Mouse (Mus musculus) left cerebral cortex, postnatal 36 days (tissue): ENCODE measurements around the gene Ddx19a. TPM values are rescaled to one million over a fixed set of nuclear protein-coding genes. Genes with fewer than 3 reads are reported as not detected.
A peak's percentile ranks its signal among the peaks of the same experiment; 100 is the strongest.
"Not testable (repeated sequence)": the region's sequence is repeated elsewhere in the genome, so short reads cannot be mapped to it uniquely, and the experiment has no call there.

ENCODE experiments used
- DNase-seq, 2 experiments: peaks; one replicate each; pipeline ENCODE4 v3.0.0; 2021 to 2022; ENCODE audit warnings: low spot score in 2 of 2, mixed read lengths in 1 of 2
- intact Hi-C: fragments of 180-260 bp; cut with DNase I; formaldehyde crosslinking; loops from one replicate; pipeline ENCODE4 v1.15.1; 2025
- microRNA-seq: library from miRNA; unstranded; fragments of <30 nt; microRNA quantifications from one replicate; pipeline ENCODE4 v1.2.0, GENCODE M21; 2022
- total RNA-seq, 2 experiments: library from RNA; stranded (reverse); gene quantifications; 2 replicates each; pipeline ENCODE4 v1.2.3; 2021

The Ddx19a gene
- total RNA-seq, 2 experiments from 2014 or later = 26.6 to 30.7 TPM

DNA sequence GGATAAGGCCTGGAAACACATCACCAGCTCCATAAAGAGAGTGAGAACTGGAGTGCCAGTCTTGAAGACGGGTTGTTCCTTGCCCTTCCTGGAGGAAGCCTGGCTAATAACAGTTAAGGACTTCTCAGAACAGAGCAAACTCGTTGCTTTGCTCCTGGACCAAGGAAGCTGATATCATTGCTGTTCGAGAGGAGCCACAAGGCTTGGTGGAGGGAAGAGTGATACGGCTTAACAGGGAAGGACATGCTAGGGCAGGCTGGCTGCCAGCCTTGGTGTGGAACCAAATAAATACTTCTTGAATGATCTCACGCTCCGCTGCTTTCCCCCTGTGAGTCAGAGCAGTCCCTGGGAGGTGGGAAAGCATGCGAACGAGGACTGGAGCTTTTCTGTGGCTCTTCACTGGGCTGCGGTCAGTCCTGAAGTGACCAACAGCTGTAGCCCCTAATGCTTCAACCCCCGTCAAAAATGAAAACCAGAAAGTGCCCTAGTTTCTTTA lies 56.1 kb downstream of the Ddx19a start:
- intact Hi-C loops = no loop called here
- no peak for DNase-seq

DNA sequence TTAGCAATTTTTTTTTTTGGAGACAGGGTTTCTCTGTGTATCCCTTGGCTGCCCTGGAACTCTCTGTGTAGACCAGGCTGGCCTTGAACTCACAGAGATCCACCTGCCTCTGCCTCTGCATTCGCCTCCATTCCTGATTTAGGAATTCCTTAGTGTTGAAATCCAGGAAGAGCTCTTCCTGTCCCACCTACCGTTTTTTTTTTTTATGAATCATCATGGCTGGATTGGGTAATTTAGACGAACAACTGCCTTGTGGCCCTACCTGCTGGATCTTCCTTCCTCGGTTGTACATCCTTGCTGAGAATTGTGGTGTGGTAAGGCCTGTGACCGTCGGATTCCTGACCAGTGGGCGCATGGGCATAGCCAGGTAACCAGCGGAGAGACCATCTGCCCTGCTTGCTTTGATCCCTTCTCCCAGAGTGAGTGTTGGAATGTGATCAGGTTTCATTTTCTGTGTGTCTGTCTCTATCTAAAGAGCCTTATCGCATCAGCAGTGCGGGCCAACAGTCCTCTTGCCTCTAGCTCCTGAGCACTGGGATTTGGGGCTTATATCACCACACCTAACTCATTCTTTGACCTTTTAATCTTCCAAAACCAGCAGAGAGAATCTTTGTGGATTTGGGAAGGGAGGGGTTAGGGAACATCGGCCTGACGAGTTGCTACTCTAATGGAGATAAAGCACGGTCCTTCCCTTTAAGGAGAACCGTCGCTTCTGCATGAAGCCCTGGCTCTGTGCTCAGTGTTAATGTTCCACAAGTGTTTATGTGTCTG lies 56.7 kb downstream of the Ddx19a start:
- intact Hi-C loops = no loop called here
- no peak for DNase-seq

DNA sequence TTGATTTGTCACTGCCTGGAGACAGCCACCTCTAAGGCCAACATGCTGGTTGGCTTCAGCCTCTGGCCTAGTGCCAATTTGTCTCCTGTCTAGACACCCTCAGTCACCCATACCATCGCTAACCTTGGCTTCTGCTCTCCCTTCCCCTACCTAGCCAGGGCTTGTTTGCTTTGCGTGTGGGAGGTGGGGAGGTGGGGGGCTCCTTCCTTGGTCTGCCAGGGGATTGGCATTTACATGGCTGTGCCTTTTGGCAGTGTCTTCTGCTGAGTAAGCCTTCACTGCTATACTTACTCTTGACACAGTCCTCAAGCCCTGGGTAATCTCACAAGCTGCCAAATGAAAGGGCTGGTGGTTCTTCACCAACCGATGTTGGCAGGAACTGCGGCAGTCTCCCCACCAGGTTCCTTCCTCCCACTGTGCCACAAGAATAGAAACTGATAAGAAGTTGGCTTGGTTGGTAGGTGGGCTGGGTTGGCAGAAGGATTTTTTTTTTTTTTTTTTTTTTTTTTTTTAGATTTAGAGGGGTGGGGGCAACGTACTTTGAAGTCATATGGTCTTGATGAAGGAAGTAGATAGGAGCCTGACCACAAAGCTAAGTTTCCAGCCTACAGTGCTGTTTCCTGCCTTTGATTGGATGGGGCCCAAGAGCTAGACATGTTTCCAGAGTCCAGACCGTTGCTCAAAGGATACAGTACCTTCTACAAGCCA lies 58.6 kb downstream of the Ddx19a start:
- peak; percentile 69 to 80 for DNase-seq
- intact Hi-C loops = no loop called here

DNA sequence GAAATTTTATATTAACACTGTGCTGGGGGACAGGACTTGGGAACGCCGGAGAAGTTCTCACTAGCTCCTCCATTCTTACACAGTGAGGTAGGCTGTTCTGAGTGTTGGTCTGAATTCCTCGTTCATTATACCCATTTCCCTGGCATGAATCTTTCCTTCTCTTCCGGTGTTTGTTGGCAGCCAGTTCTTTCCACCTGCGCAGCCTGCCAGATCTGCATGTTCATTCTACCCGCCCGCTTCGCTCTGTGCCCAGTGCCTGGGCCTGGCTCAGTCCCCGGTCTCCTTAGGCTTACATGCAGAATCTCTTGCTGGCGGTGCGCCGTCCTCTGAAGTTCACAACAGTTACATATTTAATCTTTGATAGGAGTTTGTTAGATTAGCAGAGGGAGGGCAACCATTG lies 61.4 kb downstream of the Ddx19a start:
- DNase-seq = peak; percentile 59 to 72
- intact Hi-C loops = no loop called here

DNA sequence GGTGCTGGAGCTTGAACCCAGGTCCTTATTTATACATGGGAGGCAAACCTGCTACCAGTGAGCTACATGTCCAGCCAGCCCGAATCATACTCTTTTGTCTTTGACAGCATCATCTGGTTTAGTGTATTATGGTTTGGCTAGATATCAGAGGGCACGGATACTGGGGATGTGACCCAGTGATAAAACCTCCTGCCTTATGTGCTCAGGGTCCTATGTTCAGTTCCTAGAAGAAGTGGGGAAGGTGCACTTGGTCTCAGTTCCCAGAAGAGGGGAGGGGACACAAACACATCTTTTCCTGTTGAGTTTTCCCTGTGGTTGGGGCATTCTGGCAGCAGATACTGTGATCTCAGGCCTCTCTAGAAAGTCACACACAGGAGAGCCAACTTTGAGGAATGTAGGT lies 64.3 kb downstream of the Ddx19a start:
- no peak for DNase-seq
- intact Hi-C loops = no loop called here

DNA sequence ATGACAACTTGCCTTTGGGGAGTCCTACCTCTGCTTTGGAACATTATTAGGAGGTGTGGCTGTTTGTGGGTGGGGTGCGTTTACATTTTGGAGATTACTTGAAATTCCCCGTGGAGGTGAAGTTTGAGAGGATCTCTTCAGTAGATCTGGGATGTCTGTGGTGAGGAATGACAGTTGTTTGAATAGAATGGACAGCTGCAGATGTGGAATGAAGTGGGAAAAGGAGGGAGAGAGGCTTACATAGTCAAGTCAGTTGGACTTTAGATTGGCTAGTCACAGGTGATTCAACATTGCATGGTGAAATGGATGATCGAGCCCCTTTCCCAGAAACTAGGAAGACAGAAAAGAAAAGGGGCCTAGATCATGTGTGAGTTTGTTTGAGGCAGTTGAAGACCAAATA lies 65.2 kb downstream of the Ddx19a start:
- intact Hi-C loops = no loop called here
- no peak for DNase-seq

DNA sequence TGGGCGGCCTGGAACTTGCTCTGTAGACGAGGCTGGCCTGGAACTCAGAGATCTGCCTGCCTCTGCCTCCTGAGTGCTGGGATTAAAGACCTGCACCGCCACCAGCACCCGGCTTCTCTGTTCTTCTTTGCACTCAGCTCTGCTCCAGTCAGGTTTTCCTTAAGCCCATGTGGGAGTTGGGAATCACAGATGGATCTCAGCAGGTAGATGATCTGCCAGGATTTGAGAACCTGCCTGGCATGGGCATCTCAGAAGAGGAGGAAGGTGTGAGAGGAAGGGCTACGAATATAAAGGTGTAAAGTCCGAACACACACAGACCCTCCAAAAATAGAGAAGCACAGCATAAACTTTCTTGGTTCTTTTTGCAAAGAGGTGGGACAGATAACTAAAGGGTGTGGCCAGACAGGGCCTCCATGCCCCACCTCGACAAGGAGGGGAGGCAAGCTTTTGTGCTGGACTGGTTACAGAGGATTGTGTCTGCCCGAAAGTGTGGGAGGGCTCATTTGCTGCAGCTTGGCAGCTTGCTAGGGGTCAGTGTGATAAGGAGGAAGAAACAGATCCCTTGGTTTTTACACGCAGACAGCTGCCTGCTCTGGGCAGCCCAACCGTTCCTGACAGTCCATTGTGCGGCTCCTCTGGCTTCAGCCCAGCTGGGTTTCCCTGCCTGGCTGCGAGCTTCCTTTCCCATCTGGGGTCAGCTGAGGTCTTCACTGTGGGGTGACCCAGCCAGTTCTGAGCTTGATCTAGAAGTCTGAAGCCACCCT lies 66.2 kb downstream of the Ddx19a start:
- intact Hi-C loops = no loop called here

DNA sequence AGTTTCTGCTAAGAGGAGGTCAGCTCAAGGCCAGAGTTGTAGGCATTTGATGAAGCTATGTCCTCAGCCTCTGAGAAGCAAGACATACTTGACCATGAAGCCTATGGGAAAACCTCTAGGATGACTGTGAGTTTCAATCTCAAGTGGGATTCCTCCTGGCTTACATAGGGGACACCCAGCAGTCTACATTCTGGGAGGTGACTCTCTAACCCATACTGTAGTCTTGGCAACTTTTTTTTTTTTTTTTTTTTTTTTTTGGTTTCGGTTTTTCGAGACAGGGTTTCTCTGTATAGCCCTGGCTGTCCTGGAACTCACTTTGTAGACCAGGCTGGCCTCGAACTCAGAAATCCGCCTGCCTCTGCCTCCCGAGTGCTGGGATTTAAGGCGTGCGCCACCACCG lies 67.9 kb downstream of the Ddx19a start:
- intact Hi-C loops, DNase-seq: not testable (repeated sequence)

More for the DNA sequence above, 66.2 kb downstream of the Ddx19a start:
- DNase-seq = no peak

DNA sequence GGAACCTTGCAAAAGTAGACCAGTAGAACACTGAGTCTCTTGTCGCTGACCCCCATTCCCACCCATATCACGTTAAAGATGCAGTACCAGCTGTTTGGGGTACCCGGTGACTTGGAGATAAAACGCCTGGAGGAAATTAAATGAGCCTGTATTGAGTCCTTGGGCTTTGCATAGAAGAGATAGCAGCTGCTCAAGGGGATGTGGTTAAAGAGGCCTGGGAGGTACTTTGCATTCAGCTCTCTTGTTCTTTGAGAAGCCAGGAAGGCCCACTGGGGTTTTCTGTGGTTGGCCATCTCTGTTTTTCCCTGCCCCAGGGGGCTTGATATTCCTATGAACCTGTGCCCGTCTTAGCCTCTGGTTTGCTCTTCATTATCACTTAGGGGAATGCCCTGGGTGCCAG lies 68.5 kb downstream of the Ddx19a start:
- DNase-seq = no peak
- intact Hi-C loops = no loop called here

DNA sequence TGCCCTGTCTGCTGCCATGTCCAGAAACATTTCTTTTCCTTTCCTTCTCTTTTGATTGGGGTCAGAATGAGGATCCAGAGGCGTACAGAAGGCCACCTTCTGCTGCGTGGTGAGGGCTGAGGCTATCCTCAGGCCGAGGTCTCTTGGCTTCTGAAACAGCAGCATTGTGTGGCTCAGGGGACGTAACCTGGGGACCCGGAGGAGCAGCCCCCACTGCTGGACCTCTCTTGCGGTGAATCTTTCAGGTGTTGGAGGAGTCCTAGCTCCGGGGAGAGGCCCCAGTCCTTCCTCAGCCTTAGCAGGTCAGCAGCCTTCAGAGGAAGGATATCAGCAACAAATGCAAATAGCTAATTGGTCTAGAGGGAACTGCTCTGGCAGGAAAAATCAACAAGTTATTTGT lies 69.2 kb downstream of the Ddx19a start:
- DNase-seq = no peak
- intact Hi-C loops = no loop called here

DNA sequence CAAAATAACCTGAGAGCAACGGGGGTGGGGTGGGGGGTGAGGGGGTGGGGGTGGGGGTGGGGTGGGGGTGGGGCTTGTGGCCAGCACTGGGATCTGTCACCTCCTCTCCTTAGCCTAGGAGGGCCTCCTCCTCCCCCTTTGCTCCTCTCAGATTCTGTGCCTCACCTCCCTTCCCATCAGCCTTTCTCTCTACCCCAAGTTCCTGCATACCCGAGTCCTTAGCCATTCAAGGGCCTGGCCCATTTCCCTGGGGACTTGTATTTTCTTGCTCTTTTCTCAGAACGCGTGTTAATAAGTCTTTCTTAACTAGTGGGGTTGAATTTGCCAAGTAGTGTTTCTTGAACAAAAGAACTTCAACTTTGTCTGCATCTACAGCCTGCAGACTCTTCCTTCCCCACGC lies 70.9 kb downstream of the Ddx19a start:
- intact Hi-C loops = no loop called here
- no peak for DNase-seq

DNA sequence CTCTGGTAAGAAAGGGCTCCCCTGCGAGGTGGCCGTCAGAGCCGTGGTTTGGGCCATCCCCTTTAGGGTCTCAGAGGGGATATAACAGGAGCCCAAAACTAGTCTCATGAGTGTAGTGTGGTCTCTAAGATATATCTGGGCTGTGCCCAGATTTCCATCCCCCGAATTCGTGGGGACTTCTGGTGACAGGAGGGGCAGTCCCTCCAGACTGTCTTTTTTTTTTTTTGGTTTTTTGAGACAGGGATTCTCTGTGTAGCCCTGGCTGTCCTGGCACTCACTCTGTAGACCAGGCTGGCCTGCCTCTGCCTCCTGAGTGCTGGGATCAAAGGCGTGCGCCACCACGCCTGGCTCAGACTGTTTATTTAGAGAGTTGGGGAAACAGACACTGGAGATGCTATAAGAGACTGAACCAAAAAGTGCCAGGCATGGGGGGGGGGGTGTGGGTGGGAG lies 71.9 kb downstream of the Ddx19a start:
- no peak for DNase-seq
- intact Hi-C loops = no loop called here

Small RNA genes lying within 50 kb of the gene (microRNA-seq; reads per million reads assigned to microRNA genes)
- gene Gm24103 (not detected), gene Mir3473d (not detected)

Other genes with a start within 250 kb of the Ddx19a start
- gene Il34, start 191.9 kb downstream of the Ddx19a start, total RNA-seq = 100 to 1,000 TPM; 103 to 107 TPM
- 10 to 100 TPM; 51.7 to 61.4 TPM for gene Cog4, start 151.2 kb downstream of the Ddx19a start, total RNA-seq
- 10 to 100 TPM; 57.9 to 65.3 TPM for gene Sf3b3, start 151.0 kb downstream of the Ddx19a start, total RNA-seq
- gene Fuk, start 95.3 kb downstream of the Ddx19a start, total RNA-seq = 10 to 100 TPM; 17.2 to 21.7 TPM
- 10 to 100 TPM; 93.3 to 94.1 TPM for gene St3gal2, start 77.9 kb downstream of the Ddx19a start, total RNA-seq
- 10 to 100 TPM; 23.3 to 24.1 TPM for gene Ddx19b, start 34.0 kb upstream of the Ddx19a start, total RNA-seq
- gene Aars, start 35.3 kb upstream of the Ddx19a start, total RNA-seq = 100 to 1,000 TPM in 1 of 2 experiments, 10 to 100 TPM in 1; 98.9 to 106 TPM
- gene Exosc6, start 58.5 kb upstream of the Ddx19a start, total RNA-seq = not detected
- 1 to 10 TPM; 3.2 to 3.5 TPM for gene Clec18a, start 94.6 kb upstream of the Ddx19a start, total RNA-seq
- gene Pdpr, start 96.8 kb upstream of the Ddx19a start, total RNA-seq = 10 to 100 TPM; 28.1 to 29.5 TPM